Mouse (Mus musculus) limb, embryonic 11.5 days (tissue): ENCODE results near the gene Gm9945. TPM values are rescaled to one million over a fixed set of nuclear protein-coding genes. Genes with fewer than 3 reads are reported as not detected.

ENCODE experiments used
- ATAC-seq: fragments of 200-750 bp; cut with Nextera tagmentation; 2 replicates; pipeline ENCODE4 v1.8.0; 2017; ENCODE audit warnings: low read depth; ENCODE audit not compliant: insufficient number of reproducible peaks, low FRiP score, low TSS enrichment
- DNase-seq: peaks from one replicate; pipeline ENCODE4 v3.0.0-alpha.2; 2015; ENCODE audit warnings: low spot score
- H3K27ac ChIP-seq: fragments of 300-500 bp; sonication (generic); replicated peaks from 2 replicates; pipeline ENCODE4 v1.5.1; 2014; ENCODE audit warnings: low read depth, mild to moderate bottlenecking, low read length
- H3K27me3 ChIP-seq: fragments of 300-500 bp; sonication (generic); 2 replicates; pipeline ENCODE4 v1.6.1; 2014; ENCODE audit warnings: mild to moderate bottlenecking, low read length, mixed read lengths; ENCODE audit not compliant: control insufficient read depth, insufficient read depth
- H3K36me3 ChIP-seq: fragments of 300-500 bp; sonication (generic); 2 replicates; pipeline ENCODE4 v1.6.1; 2014; ENCODE audit warnings: mild to moderate bottlenecking, low read length, moderate library complexity, mixed read lengths; ENCODE audit not compliant: control insufficient read depth, insufficient read depth
- H3K4me1 ChIP-seq: fragments of 300-500 bp; sonication (generic); 2 replicates; pipeline ENCODE4 v1.6.1; 2014; ENCODE audit warnings: low read length, mixed read lengths; ENCODE audit not compliant: control insufficient read depth, insufficient read depth
- H3K4me2 ChIP-seq: fragments of 300-500 bp; sonication (generic); 2 replicates; pipeline ENCODE4 v1.6.1; 2014; ENCODE audit warnings: low read depth, mild to moderate bottlenecking, moderate library complexity; ENCODE audit not compliant: severe bottlenecking
- H3K4me3 ChIP-seq: fragments of 300-500 bp; sonication (generic); 2 replicates; pipeline ENCODE4 v1.5.1; 2014; ENCODE audit warnings: low read depth, low read length
- H3K9ac ChIP-seq: fragments of 300-500 bp; sonication (generic); 2 replicates; pipeline ENCODE4 v1.6.1; 2014; ENCODE audit warnings: mild to moderate bottlenecking, low read length
- H3K9me3 ChIP-seq: fragments of 300-500 bp; sonication (generic); 2 replicates; pipeline ENCODE4 v1.6.1; 2016; ENCODE audit warnings: low read length; ENCODE audit not compliant: control insufficient read depth
- WGBS: fragments of 180-500 bp; shearing (Covaris S2); extraction: QIAGEN DNeasy Blood & Tissue Kit; methylation state at CpG from one replicate; pipeline ENCODE4 v1.1.7; 2014; 5-methylcytosine and 5-hydroxymethylcytosine counted together
- polyA plus RNA-seq: library from polyadenylated mRNA; unstranded; fragments of >200 nt; fragmentation: Nextera tagmentation; extraction: Ambion mirVana; gene quantifications from 2 replicates; pipeline ENCODE4 v1.2.1, GENCODE M21; 2014

Gene Gm9945
- polyA plus RNA-seq, 1 experiment from 2014 or later = not detected

- 40% methylated on average over 8 of the region's 8 CpGs for WGBS
- 0 out of 2 replicates have a peak, but pooled peaks cover 4% of the 10 kb centered on the region for H3K4me1 ChIP-seq
- no peak overlapping the region for H3K4me3 ChIP-seq
- no peak for DNase-seq
- H3K27ac ChIP-seq = 0 out of 2 replicates have a peak overlapping the region, but pooled peaks have one; percentile 6
- H3K27me3 ChIP-seq = peaks cover 5% of the 10 kb centered on the region; the same call in 1 of the 2 replicates
- no peaks in the 10 kb centered on the region for H3K36me3 ChIP-seq
- H3K9ac ChIP-seq = no peak overlapping the region
- H3K9me3 ChIP-seq = no peaks in the 10 kb centered on the region
- no peak for ATAC-seq
- H3K4me2 ChIP-seq = no peak overlapping the region
Observed at GRCm38 (mm10) chr11:53491954-53492401, 12.0 kb downstream of the Gm9945 start.

- H3K4me2 ChIP-seq = no peak overlapping the region
- H3K36me3 ChIP-seq = no peaks in the 10 kb centered on the region
- no peak overlapping the region for H3K4me3 ChIP-seq
- no peaks in the 10 kb centered on the region for H3K9me3 ChIP-seq
- 17% methylated on average over 3 of the region's 3 CpGs for whole genome bisulfite sequencing
- no peak overlapping the region for H3K27ac ChIP-seq
- no peak for DNase-seq
- H3K9ac ChIP-seq = no peak overlapping the region
- H3K27me3 ChIP-seq = no peaks in the 10 kb centered on the region
- no peak for ATAC-seq
- no peaks in the 10 kb centered on the region for H3K4me1 ChIP-seq
Observed at GRCm38 (mm10) chr11:53493243-53493955, 13.4 kb downstream of the Gm9945 start.

DNA sequence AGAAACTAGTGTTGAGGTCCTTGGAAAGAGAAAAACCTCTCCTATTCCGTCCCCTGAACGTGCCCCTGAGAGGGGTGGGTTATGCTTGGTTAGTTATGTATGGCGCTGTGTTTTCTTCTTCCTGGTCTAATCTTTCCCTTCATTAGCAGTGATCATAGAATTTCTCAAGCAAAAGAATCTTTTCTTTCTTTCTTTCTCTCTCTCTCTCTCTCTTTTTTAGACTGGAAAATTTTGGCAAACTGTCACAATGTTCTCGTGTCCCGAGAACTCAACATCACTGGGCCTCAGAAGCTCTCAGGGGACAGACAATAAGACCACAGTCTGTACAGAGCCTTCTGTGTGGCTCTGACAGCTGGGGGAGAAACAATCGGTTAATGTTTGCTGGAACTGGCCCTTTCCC is 15.5 kb downstream of the Gm9945 start:
- Histone ChIP-seq H3K4me1 (no peaks in the 10 kb centered on the region), H3K9me3 (no peaks in the 10 kb centered on the region), H3K27ac (no peak overlapping the region), H3K4me2 (no peak overlapping the region), H3K4me3 (no peak overlapping the region), H3K36me3 (no peaks in the 10 kb centered on the region), H3K9ac (no peak overlapping the region), H3K27me3 (no peaks in the 10 kb centered on the region)
- 83% methylated on average over 6 of the region's 6 CpGs for WGBS
- ATAC-seq (no peak), DNase-seq (no peak)

DNA sequence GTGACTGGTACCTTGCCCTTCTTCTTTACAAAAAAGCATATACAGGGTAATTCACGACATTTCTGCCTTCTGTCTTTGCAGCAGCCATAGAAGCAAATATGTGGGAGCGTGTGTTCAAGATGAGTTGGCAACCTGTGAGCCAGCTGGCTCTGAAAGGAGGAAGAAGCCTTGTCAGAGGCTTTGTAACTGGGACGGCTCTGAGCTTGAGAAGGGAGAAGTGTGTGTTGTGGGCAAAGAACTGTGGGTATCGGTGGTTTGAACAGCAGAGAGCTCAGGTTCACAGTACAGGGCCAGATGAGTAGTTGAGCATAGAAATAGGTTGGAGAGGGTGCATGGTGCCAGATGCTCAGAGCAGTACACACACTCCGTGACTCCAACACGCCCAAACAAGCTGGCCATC is 17.0 kb downstream of the Gm9945 start:
- no peak for DNase-seq
- WGBS = 72% methylated on average over 6 of the region's 6 CpGs
- no peaks in the 10 kb centered on the region for H3K27me3 ChIP-seq
- no peaks in the 10 kb centered on the region for H3K36me3 ChIP-seq
- no peaks in the 10 kb centered on the region for H3K4me1 ChIP-seq
- no peak overlapping the region for H3K27ac ChIP-seq
- no peak for ATAC-seq
- H3K9ac ChIP-seq = no peak overlapping the region
- H3K9me3 ChIP-seq = no peaks in the 10 kb centered on the region
- no peak overlapping the region for H3K4me3 ChIP-seq
- H3K4me2 ChIP-seq = no peak overlapping the region

DNA sequence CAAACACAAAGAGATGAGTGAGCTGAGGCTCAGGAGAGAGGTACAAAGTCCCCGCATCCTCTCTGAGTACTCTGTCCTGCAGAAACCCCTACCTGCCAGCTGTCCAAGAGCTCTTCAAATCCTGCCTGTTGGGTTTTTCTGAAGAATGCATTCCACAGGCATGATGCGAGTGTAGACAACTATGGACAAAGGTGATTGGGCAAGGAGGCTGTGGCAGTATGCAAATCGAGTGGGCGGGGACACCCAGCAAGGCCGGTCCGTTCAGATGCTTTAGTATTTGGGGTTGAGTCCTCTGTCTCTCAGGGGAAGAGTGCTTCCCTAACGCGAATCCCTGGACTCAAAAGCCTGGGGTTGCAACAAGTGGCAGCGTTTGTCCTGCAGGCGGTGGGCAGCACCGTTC is 20.6 kb downstream of the Gm9945 start:
- no peak for ATAC-seq
- H3K4me2 ChIP-seq = peak overlapping the region; percentile 21; the same call in 1 of the 2 replicates

GRCm38 (mm10) chr11:53502039-53502765 is 22.2 kb downstream of the Gm9945 start:
- no peak overlapping the region for H3K4me3 ChIP-seq

More for the DNA sequence above, 20.6 kb downstream of the Gm9945 start:
- Histone ChIP-seq H3K9me3 (no peaks in the 10 kb centered on the region), H3K4me1 (no peaks in the 10 kb centered on the region), H3K4me3 (no peak overlapping the region), H3K36me3 (no peaks in the 10 kb centered on the region), H3K27ac (no peak overlapping the region), H3K9ac (no peak overlapping the region), H3K27me3 (no peaks in the 10 kb centered on the region)
- DNase-seq = peak; percentile 46
- 12% methylated on average over 11 of the region's 11 CpGs for WGBS

GRCm38 (mm10) chr11:53503738-53504137 is 23.8 kb downstream of the Gm9945 start:
- no peaks in the 10 kb centered on the region for H3K36me3 ChIP-seq
- no peak overlapping the region for H3K4me2 ChIP-seq
- DNase-seq (no peak), ATAC-seq (no peak)
- no peak overlapping the region for H3K4me3 ChIP-seq
- H3K9me3 ChIP-seq = no peaks in the 10 kb centered on the region
- WGBS = 89% methylated on average over 5 of the region's 5 CpGs
- no peaks in the 10 kb centered on the region for H3K4me1 ChIP-seq
- H3K27ac ChIP-seq = no peak overlapping the region
- H3K27me3 ChIP-seq = no peaks in the 10 kb centered on the region
- H3K9ac ChIP-seq = no peak overlapping the region

More at GRCm38 (mm10) chr11:53502039-53502765, 22.2 kb downstream of the Gm9945 start:
- Histone ChIP-seq H3K27me3 (no peaks in the 10 kb centered on the region), H3K36me3 (no peaks in the 10 kb centered on the region), H3K27ac (no peak overlapping the region), H3K4me2 (no peak overlapping the region), H3K4me1 (no peaks in the 10 kb centered on the region), H3K9ac (no peak overlapping the region), H3K9me3 (no peaks in the 10 kb centered on the region)
- WGBS = 76% methylated on average over 8 of the region's 8 CpGs
- DNase-seq (no peak), ATAC-seq (no peak)

- Histone ChIP-seq H3K9ac (no peak overlapping the region), H3K4me1 (no peaks in the 10 kb centered on the region), H3K9me3 (no peaks in the 10 kb centered on the region), H3K27ac (no peak overlapping the region), H3K4me3 (no peak overlapping the region), H3K4me2 (no peak overlapping the region), H3K27me3 (no peaks in the 10 kb centered on the region), H3K36me3 (no peaks in the 10 kb centered on the region)
- WGBS = 89% methylated on average over 8 of the region's 8 CpGs
- no peak for DNase-seq
- ATAC-seq = no peak
Observed at GRCm38 (mm10) chr11:53504376-53504775, 24.4 kb downstream of the Gm9945 start.
